14 mouse cellular contexts compared by ENCODE assay signal in the genomic region with DNA sequence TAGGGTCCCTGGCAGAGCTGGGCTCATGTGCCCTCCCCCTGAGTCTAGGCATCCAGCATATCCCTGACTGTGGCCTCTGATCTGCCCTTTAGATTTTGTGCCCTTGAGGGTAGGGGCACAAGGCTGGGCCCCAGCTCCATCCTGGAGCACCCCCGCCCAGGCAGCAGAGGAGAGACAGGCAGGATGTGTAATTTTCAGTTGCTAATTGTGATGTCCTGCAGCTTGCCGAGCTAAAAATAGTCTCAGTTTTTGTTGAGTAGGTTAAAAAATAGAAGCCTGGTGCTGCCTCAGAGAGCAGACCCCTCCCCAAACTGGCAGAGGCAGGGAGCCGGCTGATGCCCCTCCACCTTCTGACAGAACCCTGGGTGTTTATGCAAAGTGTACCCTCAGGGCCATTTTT.
DNase-seq lines count a peak whose midpoint lies in the region; ATAC-seq and TF ChIP-seq lines count a peak whose summit lies in the region.
"Had no signal": no experiment of that assay in that cellular context is flagged by ENCODE, and none has a peak within 500 bp of the region (broad histone marks: within the 10 kb centered on the region; RNA-seq: fewer than 3 reads in every experiment).

No protein-coding gene starts in this region.

- H3K36me3 ChIP-seq in heart, embryonic 14.5 days (ENCODE audit: control insufficient read depth, insufficient read depth, low read length), result no peaks in the 10 kb centered on the region
- H3K36me3 ChIP-seq: liver, embryonic 13.5 days had no signal

- peaks cover 13 to 18% of the 10 kb centered on the region in 2 experiments for H3K4me1 ChIP-seq in heart, embryonic 14.5 days (ENCODE audit: control insufficient read depth in 2 of 2, insufficient read depth in 2 of 2, low read length in 2 of 2)
- H3K4me1 ChIP-seq: liver, embryonic 13.5 days had no signal

- no peak overlapping the region for H3K4me3 ChIP-seq in heart, embryonic 14.5 days (ENCODE audit: control insufficient read depth in 1 of 2, insufficient read depth in 1 of 2, low read depth in 1 of 2, low read length in 2 of 2)
- no peak overlapping the region for H3K4me3 ChIP-seq in layer of hippocampus, adult 2 months
- H3K4me3 ChIP-seq: erythroblast, embryonic 14.5 days; liver, embryonic 13.5 days had no signal

- H3K27me3 ChIP-seq in heart, embryonic 14.5 days (ENCODE audit: control insufficient read depth, insufficient read depth, low read length), result peaks cover 5% of the 10 kb centered on the region; the same call in 1 of the 2 replicates
- H3K27me3 ChIP-seq: liver, embryonic 13.5 days had no signal

- H3K9me3 ChIP-seq in heart, embryonic 14.5 days (ENCODE audit: control insufficient read depth, low read length), result no peaks in the 10 kb centered on the region
- H3K9me3 ChIP-seq: liver, embryonic 13.5 days had no signal

- peak overlapping the region; percentile 8; the same call in 1 of the 2 replicates for H3K9ac ChIP-seq in heart, embryonic 14.5 days (ENCODE audit: low read length)
- H3K9ac ChIP-seq: liver, embryonic 13.5 days had no signal

- WGBS in heart, embryonic 14.5 days, result 15% methylated on average over 3 of the region's 3 CpGs

- peak; percentile 43 for DNase-seq in cerebellum, adult 11-12 months
- DNase-seq in cerebellum, postnatal 14 days, result no peak
- DNase-seq in heart, adult 18-20 months, result no peak
- no peak for DNase-seq in layer of hippocampus, adult 2 months (ENCODE audit: low spot score in 2 of 2)
- DNase-seq in layer of hippocampus, postnatal 10 days (ENCODE audit: low spot score in 2 of 2), result no peak
- peak; percentile 66 for DNase-seq in brain, adult 2 months (ENCODE audit: low read depth, low spot score)
- DNase-seq in gastrocnemius, postnatal 10 days, result no peak
- DNase-seq: embryo, embryonic 11 days; kidney, adult 8-10 months; layer of hippocampus, adult 9-11 months; liver, embryonic 13.5 days; right cerebral cortex, postnatal 25 days had no signal

- ATAC-seq in heart, embryonic 14.5 days (ENCODE audit: insufficient number of reproducible peaks, insufficient read depth, low FRiP score, low read depth), result no peak

- H3K4me2 ChIP-seq in heart, embryonic 14.5 days (ENCODE audit: low read length), result peak overlapping the region; percentile 31
- H3K4me2 ChIP-seq: liver, embryonic 13.5 days had no signal

- peak overlapping the region; percentile 20 to 58; a peak in 2 of 4 replicates for H3K27ac ChIP-seq in heart, embryonic 14.5 days (replicated peaks in 1 of 2; ENCODE audit: control insufficient read depth in 1 of 2, insufficient read depth in 1 of 2, low read depth in 2 of 2, low read length in 2 of 2)
- peak overlapping the region; percentile 49; the same call in 1 of the 2 replicates for H3K27ac ChIP-seq in layer of hippocampus, adult 2 months
- H3K27ac ChIP-seq: liver, embryonic 13.5 days had no signal

- TF ChIP-seq CTCF in layer of hippocampus, adult 2 months (conservative IDR thresholded peaks at IDR 0.05), result no peak

Comparison
In these comparisons a context has a peak if more than half of its experiments do, and no peak if none do; other contexts are left out.
1. DNase-seq: peak in cerebellum, adult 11-12 months (single experiment) and brain, adult 2 months (single experiment); none in cerebellum, postnatal 14 days (0 of 2), heart, adult 18-20 months (0 of 2), layer of hippocampus, adult 2 months (0 of 2), layer of hippocampus, postnatal 10 days (0 of 2) and gastrocnemius, postnatal 10 days (single experiment).